Mouse (Mus musculus): Measurements from ENCODE around the gene Btbd35f28.
"Not testable (repeated sequence)": the region's sequence is repeated elsewhere in the genome, so short reads cannot be mapped to it uniquely, and the experiment has no call there.

The Btbd35f28 gene

GRCm38 (mm10) chrX:4196276-4196675 lies at the start of gene Btbd35f28:
Btbd35f28 (plus strand) TSS chrX:4196576.
- not testable (repeated sequence) for DNase-seq (ENCODE audit: low spot score)
